Mouse (Mus musculus) lung, postnatal 0 days (tissue): ENCODE data around the gene Padi6. TPM values are rescaled to one million over a fixed set of nuclear protein-coding genes. Genes with fewer than 3 reads are reported as not detected.

ENCODE experiments used
- ATAC-seq: fragments of 200-750 bp; cut with Nextera tagmentation; 2 replicates; pipeline ENCODE4 v1.8.0; 2017; ENCODE audit warnings: moderate library complexity
- DNase-seq: peaks from one replicate; pipeline ENCODE4 v3.0.0-alpha.2; 2016; ENCODE audit warnings: low spot score
- H3K27ac ChIP-seq: fragments of 300-500 bp; sonication (generic); 2 replicates; pipeline ENCODE4 v1.5.1; 2014; ENCODE audit warnings: antibody characterized with exemption, mild to moderate bottlenecking, low read length, mixed read lengths
- H3K27me3 ChIP-seq: fragments of 300-500 bp; sonication (generic); replicated peaks from 2 replicates; pipeline ENCODE4 v1.6.1; 2014; ENCODE audit warnings: low read length, mixed read lengths; ENCODE audit not compliant: insufficient read depth
- H3K36me3 ChIP-seq: fragments of 300-500 bp; sonication (generic); 2 replicates; pipeline ENCODE4 v1.6.1; 2014; ENCODE audit warnings: low read length, mixed read lengths; ENCODE audit not compliant: insufficient read depth
- H3K4me1 ChIP-seq: fragments of 300-500 bp; sonication (generic); 2 replicates; pipeline ENCODE4 v1.6.1; 2014; ENCODE audit warnings: antibody characterized with exemption, low read depth, low read length, mixed read lengths; ENCODE audit not compliant: insufficient read depth
- H3K4me2 ChIP-seq: fragments of 300-500 bp; sonication (generic); replicated peaks from 2 replicates; pipeline ENCODE4 v1.6.1; 2014; ENCODE audit warnings: low read depth, mild to moderate bottlenecking, low read length, moderate library complexity, mixed read lengths
- H3K4me3 ChIP-seq: fragments of 300-500 bp; sonication (generic); 2 replicates; pipeline ENCODE4 v1.5.1; 2014; ENCODE audit warnings: low read depth, low read length
- H3K9ac ChIP-seq: fragments of 300-500 bp; sonication (generic); replicated peaks from 2 replicates; pipeline ENCODE4 v1.6.1; 2014; ENCODE audit warnings: low read depth, mild to moderate bottlenecking
- H3K9me3 ChIP-seq: fragments of 300-500 bp; sonication (generic); 2 replicates; pipeline ENCODE4 v1.6.1; 2016; ENCODE audit warnings: low read length, mixed read lengths
- CTCF ChIP-seq: IDR thresholded peaks from 2 replicates; pipeline ENCODE4 v1.5.1; 2016; ENCODE audit warnings: antibody characterized with exemption, mild to moderate bottlenecking
- EP300 ChIP-seq: IDR thresholded peaks from 2 replicates; pipeline ENCODE4 v1.6.1; 2016; ENCODE audit warnings: antibody characterized with exemption, mild to moderate bottlenecking, control low read depth
- WGBS: fragments of 180-500 bp; shearing (Covaris S2); extraction: QIAGEN DNeasy Blood & Tissue Kit; methylation state at CpG from one replicate; pipeline ENCODE4 v1.1.7; 2014; 5-methylcytosine and 5-hydroxymethylcytosine counted together
- polyA plus RNA-seq: library from polyadenylated mRNA; unstranded; fragments of >200 nt; fragmentation: Nextera tagmentation; extraction: Ambion mirVana; gene quantifications from 2 replicates; pipeline ENCODE4 v1.2.1, GENCODE M21; 2015

The Padi6 gene
- polyA plus RNA-seq, 1 experiment from 2014 or later, result not detected

DNA sequence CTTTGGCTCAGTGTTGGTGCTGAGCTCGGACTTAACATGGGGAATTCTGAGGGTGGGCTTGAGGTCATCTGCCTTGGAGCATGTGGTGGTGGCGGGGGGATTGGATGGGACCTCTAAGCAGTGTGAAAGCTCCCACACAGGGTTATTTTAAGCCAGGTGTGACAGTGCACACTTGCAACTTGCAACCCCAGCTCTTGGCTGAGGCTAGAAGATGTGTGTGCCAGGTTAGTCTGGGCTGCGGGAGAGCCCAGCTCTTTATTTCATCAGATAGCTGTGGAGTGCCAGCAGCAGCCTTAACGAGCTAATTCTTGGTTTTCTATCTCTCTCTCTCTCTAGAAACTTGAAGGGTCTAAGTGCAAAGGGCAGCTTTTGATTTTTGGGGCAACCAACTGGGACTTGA lies 34.8 kb downstream of the Padi6 start:
- no peak for TF ChIP-seq CTCF
- no peak for TF ChIP-seq EP300
- no peaks in the 10 kb centered on the region for H3K9me3 ChIP-seq
- H3K4me1 ChIP-seq, result peaks cover 7% of the 10 kb centered on the region; the same call in 1 of the 2 replicates
- H3K4me2 ChIP-seq, result no peak overlapping the region
- no peak overlapping the region for H3K4me3 ChIP-seq
- 53% methylated on average over 4 of the region's 4 CpGs for WGBS
- no peak overlapping the region for H3K27ac ChIP-seq
- no peak for ATAC-seq
- 0 out of 2 replicates have a peak, but pooled peaks cover 15% of the 10 kb centered on the region for H3K36me3 ChIP-seq
- H3K9ac ChIP-seq, result no peak overlapping the region
- no peak for DNase-seq
- no peaks in the 10 kb centered on the region for H3K27me3 ChIP-seq

DNA sequence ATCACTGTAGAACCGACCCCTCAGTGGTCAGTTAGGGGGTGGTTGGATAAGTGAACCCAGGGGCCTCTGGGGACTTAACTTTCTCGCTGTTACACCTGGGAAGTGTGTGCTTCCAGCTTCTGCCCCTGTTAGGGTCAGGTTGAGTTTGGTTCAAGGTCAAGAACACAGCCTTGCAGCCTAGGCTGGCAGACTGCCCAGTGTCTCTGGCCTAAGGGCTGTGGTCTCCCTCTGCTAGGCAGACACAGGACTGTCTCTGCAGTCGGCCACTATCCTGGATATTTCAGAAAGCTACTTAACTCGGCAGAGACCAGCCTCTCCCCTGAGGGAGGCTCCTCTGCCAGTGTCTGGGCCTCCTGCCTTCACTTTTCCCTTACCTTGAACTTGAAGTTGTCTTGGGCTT lies 38.3 kb downstream of the Padi6 start:
- no peaks in the 10 kb centered on the region for H3K27me3 ChIP-seq
- no peak for ATAC-seq
- no peaks in the 10 kb centered on the region for H3K9me3 ChIP-seq
- H3K27ac ChIP-seq, result no peak overlapping the region
- H3K4me2 ChIP-seq, result no peak overlapping the region
- WGBS, result 36% methylated on average over 4 of the region's 4 CpGs
- no peak overlapping the region for H3K9ac ChIP-seq
- H3K4me1 ChIP-seq, result peaks cover 12% of the 10 kb centered on the region; the same call in 1 of the 2 replicates
- TF ChIP-seq CTCF (no peak), EP300 (no peak)
- no peak overlapping the region for H3K4me3 ChIP-seq
- no peaks in the 10 kb centered on the region for H3K36me3 ChIP-seq
- no peak for DNase-seq

DNA sequence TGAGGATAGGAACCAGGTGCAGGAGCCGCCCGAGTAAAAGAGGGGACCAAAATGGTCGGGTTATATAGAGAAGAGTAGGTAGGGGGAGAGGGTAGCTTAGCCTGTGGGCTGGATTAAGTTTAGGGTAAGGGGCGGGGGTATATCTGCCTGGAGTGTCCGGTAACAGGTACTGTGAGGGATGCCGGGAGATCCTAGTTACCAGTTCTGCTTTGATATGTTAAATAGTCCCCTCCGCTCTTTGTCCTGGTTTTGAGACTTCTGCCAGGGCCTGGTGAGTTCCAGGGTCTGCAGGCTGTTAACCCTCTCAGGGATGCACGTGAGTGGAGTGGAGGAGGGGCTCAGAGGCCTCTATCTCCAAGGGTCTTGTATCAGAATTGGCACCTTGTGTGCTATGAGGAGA lies 38.8 kb downstream of the Padi6 start:
- Histone ChIP-seq H3K9ac (no peak overlapping the region), H3K36me3 (no peaks in the 10 kb centered on the region), H3K9me3 (no peaks in the 10 kb centered on the region), H3K4me1 (peaks cover 10% of the 10 kb centered on the region; the same call in 1 of the 2 replicates), H3K4me2 (peak overlapping the region; percentile 79; the same call in 1 of the 2 replicates), H3K4me3 (no peak overlapping the region; the same call in 1 of the 2 replicates), H3K27ac (no peak overlapping the region), H3K27me3 (no peaks in the 10 kb centered on the region)
- TF ChIP-seq CTCF, result no peak
- no peak for TF ChIP-seq EP300
- DNase-seq (no peak), ATAC-seq (no peak)
- 24% methylated on average over 8 of the region's 8 CpGs for WGBS

DNA sequence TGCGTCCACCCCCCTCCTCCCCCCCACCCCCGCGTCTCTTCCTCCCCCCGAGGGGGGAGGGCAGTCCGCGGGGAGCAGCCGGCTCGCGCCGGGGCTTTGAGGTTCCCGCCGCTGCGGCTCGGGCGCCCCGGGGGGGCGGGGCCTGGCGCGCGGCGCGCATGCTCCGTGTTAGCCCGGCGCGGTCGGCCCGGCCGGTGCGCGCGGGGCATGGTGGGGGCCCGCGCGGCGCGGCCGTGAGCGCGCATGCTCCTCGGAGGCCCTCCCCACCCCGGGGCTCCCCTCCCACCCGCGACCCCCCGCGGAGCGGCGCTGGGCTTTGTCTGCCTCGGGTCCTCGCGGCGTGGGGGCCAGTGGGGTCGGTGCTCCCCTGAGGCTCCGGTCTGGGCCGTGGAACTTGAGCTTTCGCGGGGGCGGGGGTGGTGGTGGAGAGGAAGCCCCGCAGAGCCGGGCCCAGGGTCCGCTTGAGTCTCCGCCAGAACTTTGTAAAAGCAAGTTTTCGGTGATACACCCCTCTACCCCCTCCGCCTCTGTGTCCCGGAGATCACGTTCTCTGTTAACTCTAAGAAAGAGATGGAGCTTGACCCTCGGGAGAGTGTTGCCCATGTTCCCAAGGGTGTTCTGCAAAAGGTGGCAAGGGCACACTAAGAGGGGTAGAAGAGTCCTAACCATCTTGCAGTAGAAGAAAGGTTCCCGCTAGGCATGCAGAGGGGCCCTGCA lies 39.7 kb downstream of the Padi6 start:
- ATAC-seq (peak; percentile 83), DNase-seq (peak; percentile 86)
- Histone ChIP-seq H3K27me3 (no peaks in the 10 kb centered on the region), H3K27ac (peak overlapping the region; percentile 87), H3K4me3 (peak overlapping the region; percentile 85), H3K9me3 (no peaks in the 10 kb centered on the region), H3K9ac (peak overlapping the region; percentile 79), H3K4me2 (peak overlapping the region; percentile 79), H3K36me3 (no peaks in the 10 kb centered on the region), H3K4me1 (0 out of 2 replicates have a peak, but pooled peaks cover 9% of the 10 kb centered on the region)
- under 1% methylated on average over 14 of the region's 68 CpGs for WGBS
- no peak for TF ChIP-seq CTCF

DNA sequence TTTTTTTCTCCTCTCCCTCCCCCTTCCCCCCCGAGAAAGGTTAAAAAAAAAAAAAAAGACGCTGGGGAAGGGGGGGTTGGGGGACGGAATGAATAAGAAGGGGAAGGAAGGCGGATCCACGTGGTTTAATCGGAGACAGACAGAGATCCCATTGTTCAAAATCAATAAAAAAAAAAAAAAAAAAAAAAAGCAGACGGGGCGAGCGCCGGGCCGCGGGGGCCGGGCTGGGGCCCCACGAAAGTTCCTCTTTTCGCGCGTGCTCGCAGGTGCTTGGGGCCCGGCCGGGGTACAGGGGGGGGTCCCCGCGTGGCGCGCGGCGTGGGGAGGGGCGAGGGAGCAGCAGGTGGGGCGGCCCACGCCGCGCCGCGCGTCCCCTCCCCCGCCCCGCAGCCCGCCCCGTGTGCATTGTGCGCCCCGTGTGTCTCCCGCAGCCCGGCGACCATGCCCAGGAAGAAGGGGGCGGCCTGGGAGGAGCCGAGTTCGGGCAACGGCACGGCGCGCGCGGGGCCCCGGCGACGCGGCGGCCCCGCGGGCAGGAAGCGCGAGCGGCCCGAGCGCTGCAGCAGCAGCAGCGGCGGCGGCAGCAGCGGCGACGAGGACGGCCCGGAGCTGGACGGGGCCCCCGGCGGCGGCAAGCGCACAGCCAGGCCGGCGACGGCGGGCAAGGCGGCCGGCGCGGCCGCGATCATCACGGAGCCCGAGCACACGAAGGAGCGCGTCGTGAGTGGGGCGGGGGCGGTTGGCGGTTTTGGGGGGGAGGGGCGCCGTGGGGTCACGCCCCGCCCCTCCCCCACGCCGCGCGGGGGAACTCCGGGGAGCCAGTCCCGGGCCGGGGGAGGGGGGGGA lies 40.5 kb downstream of the Padi6 start:
- Histone ChIP-seq H3K36me3 (no peaks in the 10 kb centered on the region), H3K4me1 (0 out of 2 replicates have a peak, but pooled peaks cover 5% of the 10 kb centered on the region), H3K4me2 (peak overlapping the region; percentile 79), H3K9ac (peak overlapping the region; percentile 79), H3K27me3 (no peaks in the 10 kb centered on the region), H3K9me3 (no peaks in the 10 kb centered on the region), H3K4me3 (peak overlapping the region; percentile 85), H3K27ac (peak overlapping the region; percentile 87)
- ATAC-seq (peak; percentile 9), DNase-seq (no peak)
- 0% methylated on average over 35 of the region's 107 CpGs for WGBS
- TF ChIP-seq EP300 (no peak), CTCF (no peak)

DNA sequence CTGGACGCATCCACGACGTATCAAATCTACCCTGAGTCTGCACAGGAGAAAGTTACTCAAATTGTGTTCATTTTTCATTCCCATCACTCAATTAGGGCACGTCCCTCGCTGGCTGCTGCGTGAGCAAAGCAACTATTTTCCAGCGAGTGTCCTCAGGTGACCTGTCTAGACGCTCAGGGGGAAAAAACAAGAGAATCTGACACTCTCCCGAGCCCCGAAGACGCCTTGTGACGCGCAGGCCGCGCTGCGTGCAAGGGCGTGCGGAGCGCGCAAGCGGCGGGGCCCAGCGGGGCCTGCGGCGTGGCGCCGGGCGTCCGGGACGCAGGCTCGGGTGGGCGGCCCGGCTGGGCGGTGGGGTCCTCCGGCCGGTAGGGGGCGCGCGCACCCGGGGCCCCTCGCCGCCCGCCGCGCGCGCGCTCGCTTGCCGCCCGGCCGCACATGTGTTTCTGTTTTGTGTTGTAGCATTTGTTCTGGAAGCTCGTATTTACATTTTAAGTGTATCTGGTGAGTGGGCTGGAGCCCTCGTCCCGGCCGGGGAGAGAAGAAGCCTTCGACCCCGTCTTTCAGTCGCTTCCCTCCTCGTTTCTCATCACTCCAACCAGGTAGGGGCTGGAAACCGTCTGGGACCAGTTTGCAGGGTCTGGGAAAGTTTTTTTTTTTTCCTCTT lies 41.3 kb downstream of the Padi6 start:
- Histone ChIP-seq H3K9ac (peak overlapping the region; percentile 79; the same call in 1 of the 2 replicates), H3K9me3 (no peaks in the 10 kb centered on the region), H3K4me1 (0 out of 2 replicates have a peak, but pooled peaks cover 5% of the 10 kb centered on the region), H3K4me2 (peak overlapping the region; percentile 79), H3K27ac (peak overlapping the region; percentile 87), H3K36me3 (no peaks in the 10 kb centered on the region), H3K27me3 (no peaks in the 10 kb centered on the region), H3K4me3 (peak overlapping the region; percentile 85)
- WGBS, result under 1% methylated on average over 55 of the region's 61 CpGs
- TF ChIP-seq CTCF, result peak; percentile 23; the same call in 1 of the 2 replicates
- no peak for TF ChIP-seq EP300
- DNase-seq (peak; percentile 86), ATAC-seq (peak; percentile 82)
